Mouse (Mus musculus): Measurements from ENCODE around the gene Rpn2. TPM values are rescaled to one million over a fixed set of nuclear protein-coding genes. Genes with fewer than 3 reads are reported as not detected.

Rpn2 gene
- polyA plus RNA-seq, 1 experiment from 2014 or later = 257 TPM

DNA sequence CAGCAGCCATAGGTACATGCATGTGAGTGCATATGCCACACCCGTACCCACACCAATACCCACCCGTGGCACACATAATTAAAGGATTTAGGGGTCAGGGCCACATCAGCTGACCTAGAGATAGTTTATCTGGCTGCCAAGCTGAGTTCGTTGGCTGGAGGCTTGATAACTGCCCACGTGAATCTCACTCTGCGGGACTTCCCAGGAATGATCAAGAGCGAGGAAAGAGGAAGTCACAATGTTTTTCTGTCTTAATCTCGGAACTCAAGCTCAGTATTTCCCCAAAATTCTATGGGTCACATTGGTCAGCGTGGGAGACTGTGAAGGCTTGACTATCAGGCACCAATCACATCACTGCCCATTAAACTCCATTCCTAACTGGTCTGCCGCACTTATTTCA lies 87.9 kb downstream of the Rpn2 start:
- Histone ChIP-seq H3K4me1 (ENCODE audit: control insufficient read depth, insufficient read depth, low read length) (no peaks in the 10 kb centered on the region; the same call in 1 of the 2 replicates), H3K9ac (replicated peaks; ENCODE audit: low read length) (no peak overlapping the region; the same call in 1 of the 2 replicates), H3K9me3 (replicated peaks; ENCODE audit: control insufficient read depth, low read length) (no peaks in the 10 kb centered on the region), H3K4me3 (ENCODE audit: low read depth, low read length) (no peak overlapping the region; the same call in 1 of the 2 replicates), H3K27me3 (ENCODE audit: control insufficient read depth, insufficient read depth, low read length) (no peaks in the 10 kb centered on the region), H3K27ac (replicated peaks; ENCODE audit: low read depth, low read length) (no peak overlapping the region), H3K36me3 (replicated peaks; ENCODE audit: control insufficient read depth, insufficient read depth, low read depth, low read length) (no peaks in the 10 kb centered on the region), H3K4me2 (ENCODE audit: low read depth, low read length) (peak overlapping the region; percentile 7; the same call in 1 of the 2 replicates)
- DNase-seq (ENCODE audit: low spot score) (no peak), ATAC-seq (replicated peaks; ENCODE audit: insufficient number of reproducible peaks, low FRiP score, low TSS enrichment, low read depth) (no peak)
- WGBS = 83% methylated on average over 9 of the region's 9 CpGs

DNA sequence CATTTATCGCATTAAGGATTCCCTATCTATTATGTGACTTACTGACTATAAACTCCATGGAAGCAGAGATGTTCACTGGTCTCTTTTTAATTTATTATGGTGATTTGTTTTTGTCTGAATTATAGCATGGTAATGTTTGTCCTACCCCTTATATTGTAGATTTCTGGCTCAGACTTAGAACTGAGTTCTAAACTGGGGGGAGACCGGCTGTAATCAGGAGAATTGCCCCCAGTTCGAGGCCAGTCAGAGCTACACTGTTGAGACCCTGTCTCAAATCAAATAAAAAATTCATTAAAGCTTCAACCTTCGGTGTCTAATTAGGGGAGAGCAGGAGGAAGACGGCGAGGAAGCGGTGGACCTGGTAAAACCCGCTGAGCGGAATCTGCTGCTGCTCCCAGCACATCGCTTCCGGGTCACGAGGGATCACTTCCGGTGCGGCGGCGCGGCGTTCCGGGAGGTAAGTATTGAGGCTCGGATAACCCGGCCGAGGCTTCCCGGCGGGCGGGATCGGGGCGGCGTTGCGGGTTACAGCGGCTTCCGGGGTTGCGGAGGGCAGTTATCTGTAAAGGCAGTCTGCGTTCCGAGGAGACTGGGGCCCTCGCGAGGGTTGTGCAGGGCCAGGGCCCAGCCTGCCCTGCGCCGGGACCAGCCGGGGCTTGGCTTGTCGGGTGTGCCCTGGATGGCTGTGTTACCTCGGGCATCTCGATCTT lies 88.5 kb downstream of the Rpn2 start, which contains the start of gene Manbal:
Manbal (plus strand) TSS at position 411 of the 710 bp plus-strand sequence.
- Histone ChIP-seq H3K4me2 (ENCODE audit: low read depth, low read length) (peak within 1 kb of the TSS; percentile 70), H3K27me3 (ENCODE audit: control insufficient read depth, insufficient read depth, low read length) (no peaks in the 10 kb centered on the region)
- WGBS = 5% methylated on average over 42 of the region's 42 CpGs

DNA sequence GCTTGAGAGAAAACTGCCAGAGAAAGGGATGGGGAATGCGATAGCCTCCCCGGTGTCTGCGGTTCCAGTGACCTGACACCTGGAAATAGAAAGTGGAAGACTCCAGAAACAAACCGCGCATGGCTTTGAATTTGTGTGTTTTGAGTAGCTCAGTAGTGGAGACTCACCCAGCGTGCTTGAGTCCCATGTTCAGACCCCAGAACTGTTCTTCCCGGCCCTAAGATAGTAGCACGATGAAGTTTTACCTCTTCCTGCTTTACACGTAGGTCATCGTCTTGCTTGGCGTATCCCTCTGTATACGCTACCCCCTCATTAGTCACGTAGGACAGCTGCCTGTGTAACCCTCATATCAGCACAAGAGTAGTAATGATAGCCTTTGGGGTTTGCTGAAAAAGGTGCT lies 89.2 kb downstream of the Rpn2 start:
- no peaks in the 10 kb centered on the region for H3K36me3 ChIP-seq (replicated peaks; ENCODE audit: control insufficient read depth, insufficient read depth, low read depth, low read length)
- peak overlapping the region; percentile 70 for H3K4me2 ChIP-seq (ENCODE audit: low read depth, low read length)
- no peaks in the 10 kb centered on the region; the same call in 1 of the 2 replicates for H3K4me1 ChIP-seq (ENCODE audit: control insufficient read depth, insufficient read depth, low read length)
- H3K27ac ChIP-seq (replicated peaks; ENCODE audit: low read depth, low read length) = peak overlapping the region; percentile 74
- WGBS = 8% methylated on average over 13 of the region's 13 CpGs
- peak overlapping the region; percentile 96 for H3K9ac ChIP-seq (replicated peaks; ENCODE audit: low read length)
- no peaks in the 10 kb centered on the region for H3K27me3 ChIP-seq (ENCODE audit: control insufficient read depth, insufficient read depth, low read length)
- H3K9me3 ChIP-seq (replicated peaks; ENCODE audit: control insufficient read depth, low read length) = no peaks in the 10 kb centered on the region
- DNase-seq (ENCODE audit: low spot score) (no peak), ATAC-seq (replicated peaks; ENCODE audit: insufficient number of reproducible peaks, low FRiP score, low TSS enrichment, low read depth) (no peak)
- H3K4me3 ChIP-seq (ENCODE audit: low read depth, low read length) = peak overlapping the region; percentile 85

More for the DNA sequence above, 88.5 kb downstream of the Rpn2 start, which contains the start of gene Manbal:
- Histone ChIP-seq H3K9ac (replicated peaks; ENCODE audit: low read length) (peak within 1 kb of the TSS; percentile 96), H3K4me3 (ENCODE audit: low read depth, low read length) (peak within 1 kb of the TSS; percentile 85), H3K27ac (replicated peaks; ENCODE audit: low read depth, low read length) (peak within 1 kb of the TSS; percentile 74), H3K36me3 (replicated peaks; ENCODE audit: control insufficient read depth, insufficient read depth, low read depth, low read length) (no peaks in the 10 kb centered on the region), H3K9me3 (replicated peaks; ENCODE audit: control insufficient read depth, low read length) (no peaks in the 10 kb centered on the region), H3K4me1 (ENCODE audit: control insufficient read depth, insufficient read depth, low read length) (no peaks in the 10 kb centered on the region; the same call in 1 of the 2 replicates)
- ATAC-seq (replicated peaks; ENCODE audit: insufficient number of reproducible peaks, low FRiP score, low TSS enrichment, low read depth) (peak; percentile 87), DNase-seq (ENCODE audit: low spot score) (peak; percentile 93)

DNA sequence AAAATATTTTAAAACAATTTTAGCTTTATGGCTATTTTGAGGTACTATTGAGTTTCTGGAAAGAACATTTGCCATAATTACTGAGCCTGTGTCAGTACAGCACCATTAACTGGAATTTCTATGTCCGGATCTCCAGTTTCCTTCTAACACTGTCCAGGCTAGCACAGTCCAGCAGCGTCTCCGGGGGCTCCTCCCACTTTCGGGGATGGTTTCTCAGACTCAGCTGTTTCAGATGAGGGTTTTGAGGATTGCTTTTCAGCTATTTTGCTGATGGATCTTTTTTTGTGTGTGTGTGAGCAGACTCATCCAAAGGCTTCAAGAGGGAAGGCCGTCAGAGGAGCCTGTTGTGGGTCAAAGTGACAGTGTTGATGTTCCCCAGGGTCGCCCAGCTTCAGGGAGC lies 92.9 kb downstream of the Rpn2 start:
- no peaks in the 10 kb centered on the region for H3K27me3 ChIP-seq (ENCODE audit: control insufficient read depth, insufficient read depth, low read length)
- 71% methylated on average over 6 of the region's 6 CpGs for WGBS
- no peak overlapping the region; the same call in 1 of the 2 replicates for H3K4me2 ChIP-seq (ENCODE audit: low read depth, low read length)
- H3K36me3 ChIP-seq (replicated peaks; ENCODE audit: control insufficient read depth, insufficient read depth, low read depth, low read length) = no peaks in the 10 kb centered on the region
- H3K9ac ChIP-seq (replicated peaks; ENCODE audit: low read length) = no peak overlapping the region
- no peak for DNase-seq (ENCODE audit: low spot score)
- no peak overlapping the region for H3K27ac ChIP-seq (replicated peaks; ENCODE audit: low read depth, low read length)
- H3K4me3 ChIP-seq (ENCODE audit: low read depth, low read length) = no peak overlapping the region
- ATAC-seq (replicated peaks; ENCODE audit: insufficient number of reproducible peaks, low FRiP score, low TSS enrichment, low read depth) = no peak
- no peaks in the 10 kb centered on the region for H3K9me3 ChIP-seq (replicated peaks; ENCODE audit: control insufficient read depth, low read length)
- no peaks in the 10 kb centered on the region; the same call in 1 of the 2 replicates for H3K4me1 ChIP-seq (ENCODE audit: control insufficient read depth, insufficient read depth, low read length)

DNA sequence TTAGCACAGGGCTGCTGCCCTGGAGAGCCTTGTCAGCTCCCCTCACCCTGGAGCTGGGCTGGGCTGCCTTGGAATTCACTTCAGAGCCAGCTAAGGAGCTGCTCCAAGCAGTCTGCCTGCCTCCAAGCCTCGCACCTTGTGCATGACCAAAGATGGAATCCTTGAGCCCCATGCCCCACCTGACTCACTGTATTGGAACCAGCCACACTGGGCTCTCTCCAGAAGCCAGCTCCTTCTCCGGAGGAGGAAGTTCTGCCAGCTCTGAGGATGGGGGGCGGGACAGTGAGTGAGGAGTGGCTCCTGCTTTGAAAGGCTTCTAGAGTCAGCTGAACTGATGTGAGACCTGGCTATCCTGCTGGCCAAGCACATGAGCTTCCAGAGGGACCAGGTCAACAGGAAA lies 94.9 kb downstream of the Rpn2 start:
- Histone ChIP-seq H3K4me2 (ENCODE audit: low read depth, low read length) (no peak overlapping the region), H3K9me3 (replicated peaks; ENCODE audit: control insufficient read depth, low read length) (no peaks in the 10 kb centered on the region), H3K36me3 (replicated peaks; ENCODE audit: control insufficient read depth, insufficient read depth, low read depth, low read length) (no peaks in the 10 kb centered on the region), H3K9ac (replicated peaks; ENCODE audit: low read length) (no peak overlapping the region), H3K4me3 (ENCODE audit: low read depth, low read length) (no peak overlapping the region), H3K27ac (replicated peaks; ENCODE audit: low read depth, low read length) (no peak overlapping the region), H3K4me1 (ENCODE audit: control insufficient read depth, insufficient read depth, low read length) (no peaks in the 10 kb centered on the region; the same call in none of the 2 replicates), H3K27me3 (ENCODE audit: control insufficient read depth, insufficient read depth, low read length) (no peaks in the 10 kb centered on the region)
- WGBS = 82% methylated on average over 3 of the region's 3 CpGs
- DNase-seq (ENCODE audit: low spot score) = no peak
- no peak for ATAC-seq (replicated peaks; ENCODE audit: insufficient number of reproducible peaks, low FRiP score, low TSS enrichment, low read depth)

DNA sequence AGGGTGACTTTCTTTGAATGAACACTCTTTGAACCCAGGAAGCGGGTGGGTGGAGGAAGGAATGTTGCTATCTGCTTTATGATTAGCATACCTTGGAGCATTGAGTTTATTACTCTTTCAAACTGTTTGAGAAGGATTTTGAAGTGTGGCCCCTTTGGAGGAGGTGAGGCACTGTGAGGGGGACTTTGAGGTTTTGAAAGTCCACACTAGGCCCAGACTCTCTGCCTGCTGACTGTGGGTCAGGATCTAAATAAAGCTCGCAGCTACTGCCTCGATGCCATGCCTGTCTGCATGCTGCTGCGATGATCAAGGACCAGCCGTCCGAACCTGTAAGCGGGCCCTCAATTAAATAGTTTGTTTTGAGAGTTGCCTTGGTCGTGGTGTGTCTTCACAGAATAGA lies 96.2 kb downstream of the Rpn2 start:
- no peaks in the 10 kb centered on the region for H3K36me3 ChIP-seq (replicated peaks; ENCODE audit: control insufficient read depth, insufficient read depth, low read depth, low read length)
- H3K4me3 ChIP-seq (ENCODE audit: low read depth, low read length) = no peak overlapping the region
- no peak overlapping the region for H3K4me2 ChIP-seq (ENCODE audit: low read depth, low read length)
- no peak for ATAC-seq (replicated peaks; ENCODE audit: insufficient number of reproducible peaks, low FRiP score, low TSS enrichment, low read depth)
- no peak for DNase-seq (ENCODE audit: low spot score)
- H3K9ac ChIP-seq (replicated peaks; ENCODE audit: low read length) = no peak overlapping the region
- WGBS = 57% methylated on average over 8 of the region's 8 CpGs
- no peaks in the 10 kb centered on the region for H3K9me3 ChIP-seq (replicated peaks; ENCODE audit: control insufficient read depth, low read length)
- H3K27ac ChIP-seq (replicated peaks; ENCODE audit: low read depth, low read length) = no peak overlapping the region
- no peaks in the 10 kb centered on the region; the same call in none of the 2 replicates for H3K4me1 ChIP-seq (ENCODE audit: control insufficient read depth, insufficient read depth, low read length)
- no peaks in the 10 kb centered on the region for H3K27me3 ChIP-seq (ENCODE audit: control insufficient read depth, insufficient read depth, low read length)

Other genes starting within 250 kb of the Rpn2 start
- 5.4 and 5.6 TPM in 2 replicates for gene Soga1, start 199.8 kb upstream of the Rpn2 start, polyA plus RNA-seq (2014; fragmentation: Nextera tagmentation; extraction: Ambion mirVana)
- gene Tldc2, start 192.0 kb upstream of the Rpn2 start, polyA plus RNA-seq (2014; fragmentation: Nextera tagmentation; extraction: Ambion mirVana) = not detected in 2 replicates
- 33.3 and 34.0 TPM in 2 replicates for gene Samhd1, start 143.8 kb upstream of the Rpn2 start, polyA plus RNA-seq (2014; fragmentation: Nextera tagmentation; extraction: Ambion mirVana)
- gene Rbl1, start 74.5 kb upstream of the Rpn2 start, polyA plus RNA-seq (2014; fragmentation: Nextera tagmentation; extraction: Ambion mirVana) = 30.1 and 40.4 TPM in 2 replicates
- 0.49 and 0.52 TPM in 2 replicates for gene Mroh8, start 532 bp downstream of the Rpn2 start, polyA plus RNA-seq (2014; fragmentation: Nextera tagmentation; extraction: Ambion mirVana)
- gene Ghrh, start 68.5 kb downstream of the Rpn2 start, polyA plus RNA-seq (2014; fragmentation: Nextera tagmentation; extraction: Ambion mirVana) = 2.2 and 2.6 TPM in 2 replicates
- gene Manbal, start 88.6 kb downstream of the Rpn2 start, polyA plus RNA-seq (2014; fragmentation: Nextera tagmentation; extraction: Ambion mirVana) = 33.4 and 38.5 TPM in 2 replicates
- gene Src, start 139.4 kb downstream of the Rpn2 start, polyA plus RNA-seq (2014; fragmentation: Nextera tagmentation; extraction: Ambion mirVana) = 13.9 and 16.4 TPM in 2 replicates

All from embryonic facial prominence, embryonic 11.5 days (tissue).